Mouse (Mus musculus): ENCODE measurements around the gene Pmm1.
A peak's percentile ranks its signal among the peaks of the same experiment; 100 is the strongest.

Pmm1 gene

GRCm38 (mm10) chr15:81956457-81956856 is 4.3 kb downstream of the Pmm1 start:
- DNase-seq (ENCODE audit: low read depth, low spot score), result peak; percentile 34

GRCm38 (mm10) chr15:81955414-81955813 is 5.3 kb downstream of the Pmm1 start:
- DNase-seq (ENCODE audit: low read depth, low spot score), result no peak

GRCm38 (mm10) chr15:81954716-81955115 is 6.0 kb downstream of the Pmm1 start:
- DNase-seq (ENCODE audit: low read depth, low spot score), result no peak

- no peak for DNase-seq (ENCODE audit: low read depth, low spot score)
Measured at GRCm38 (mm10) chr15:81954151-81954583, 6.6 kb downstream of the Pmm1 start.

GRCm38 (mm10) chr15:81952310-81952709 is 8.4 kb downstream of the Pmm1 start:
- DNase-seq (ENCODE audit: low read depth, low spot score), result no peak

GRCm38 (mm10) chr15:81951159-81951558 is 9.6 kb downstream of the Pmm1 start:
- DNase-seq (ENCODE audit: low read depth, low spot score), result no peak

GRCm38 (mm10) chr15:81950716-81951115 is 10.0 kb downstream of the Pmm1 start:
- DNase-seq (ENCODE audit: low read depth, low spot score), result no peak

GRCm38 (mm10) chr15:81949476-81950131 is 11.1 kb downstream of the Pmm1 start:
- DNase-seq (ENCODE audit: low read depth, low spot score), result no peak

GRCm38 (mm10) chr15:81949076-81949475 is 11.7 kb downstream of the Pmm1 start:
- no peak for DNase-seq (ENCODE audit: low read depth, low spot score)

GRCm38 (mm10) chr15:81943176-81943749 is 17.5 kb downstream of the Pmm1 start:
- DNase-seq (ENCODE audit: low read depth, low spot score), result peak; percentile 35

GRCm38 (mm10) chr15:81941010-81941409 is 19.7 kb downstream of the Pmm1 start:
- no peak for DNase-seq (ENCODE audit: low read depth, low spot score)

GRCm38 (mm10) chr15:81940219-81940618 is 20.5 kb downstream of the Pmm1 start:
- no peak for DNase-seq (ENCODE audit: low read depth, low spot score)

- DNase-seq (ENCODE audit: low read depth, low spot score), result no peak
Measured at GRCm38 (mm10) chr15:81939774-81940173, 21.0 kb downstream of the Pmm1 start.

- no peak for DNase-seq (ENCODE audit: low read depth, low spot score)
Measured at GRCm38 (mm10) chr15:81939157-81939715, 21.5 kb downstream of the Pmm1 start.

GRCm38 (mm10) chr15:81938246-81938645 is 22.5 kb downstream of the Pmm1 start:
- DNase-seq (ENCODE audit: low read depth, low spot score), result peak; percentile 46

- DNase-seq (ENCODE audit: low read depth, low spot score), result no peak
Measured at GRCm38 (mm10) chr15:81937098-81937972, 23.4 kb downstream of the Pmm1 start.

- DNase-seq (ENCODE audit: low read depth, low spot score), result peak; percentile 48
Measured at GRCm38 (mm10) chr15:81936679-81937078, 24.1 kb downstream of the Pmm1 start, which contains the start of gene Csdc2. Gene Csdc2, plus strand, starts transcription at chr15:81936759.

GRCm38 (mm10) chr15:81935869-81936637 is 24.7 kb downstream of the Pmm1 start:
- no peak for DNase-seq (ENCODE audit: low read depth, low spot score)

- DNase-seq (ENCODE audit: low read depth, low spot score), result no peak
Measured at GRCm38 (mm10) chr15:81933986-81934385, 26.7 kb downstream of the Pmm1 start.

GRCm38 (mm10) chr15:81932951-81933470 is 27.7 kb downstream of the Pmm1 start:
- no peak for DNase-seq (ENCODE audit: low read depth, low spot score)

GRCm38 (mm10) chr15:81928277-81928676 is 32.5 kb downstream of the Pmm1 start:
- no peak for DNase-seq (ENCODE audit: low read depth, low spot score)

All from forelimb bud, embryonic 11.5 days (tissue).